Mouse (Mus musculus) liver, embryonic 14.5 days (tissue): ENCODE measurements at regions not wholly inside any gene's neighbourhood (a gene's known extent, or its start where the extent isn't known, plus 50 kb on each side); places are given as distances from the start of the nearest gene placed in this dataset.

Source experiments
- CTCF ChIP-seq: IDR thresholded peaks from 2 replicates; pipeline ENCODE4 v1.5.1; 2016; ENCODE audit warnings: antibody characterized with exemption, low read depth, control low read depth
- EP300 ChIP-seq: IDR thresholded peaks from 2 replicates; pipeline ENCODE4 v1.6.1; 2016; ENCODE audit warnings: antibody characterized with exemption, low read depth

DNA sequence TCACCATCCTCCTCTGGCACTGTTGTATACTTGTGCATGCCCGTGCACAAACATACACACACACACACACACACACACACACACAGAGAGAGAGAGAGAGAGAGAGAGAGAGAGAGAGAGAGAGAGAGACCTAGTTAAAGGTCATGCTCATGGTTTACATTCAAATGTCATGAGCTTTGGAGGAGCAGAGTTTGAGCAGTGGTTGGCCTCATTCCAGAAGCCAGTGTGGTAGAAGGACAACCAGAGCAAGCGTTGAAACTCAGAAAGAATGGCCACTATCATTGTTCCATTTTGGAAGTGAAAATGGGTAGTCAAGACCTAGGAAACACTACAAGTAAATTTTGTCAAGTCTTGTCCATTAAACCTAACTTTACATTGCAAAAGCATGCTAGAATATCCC lies 79.6 kb upstream of the Frmd6 start:
- TF ChIP-seq EP300 (no peak), CTCF (no peak)
